Mouse (Mus musculus): ENCODE measurements at regions not wholly inside any gene's neighbourhood (a gene's known extent, or its start where the extent isn't known, plus 50 kb on each side); places are given as distances from the start of the nearest gene placed in this dataset.

DNA sequence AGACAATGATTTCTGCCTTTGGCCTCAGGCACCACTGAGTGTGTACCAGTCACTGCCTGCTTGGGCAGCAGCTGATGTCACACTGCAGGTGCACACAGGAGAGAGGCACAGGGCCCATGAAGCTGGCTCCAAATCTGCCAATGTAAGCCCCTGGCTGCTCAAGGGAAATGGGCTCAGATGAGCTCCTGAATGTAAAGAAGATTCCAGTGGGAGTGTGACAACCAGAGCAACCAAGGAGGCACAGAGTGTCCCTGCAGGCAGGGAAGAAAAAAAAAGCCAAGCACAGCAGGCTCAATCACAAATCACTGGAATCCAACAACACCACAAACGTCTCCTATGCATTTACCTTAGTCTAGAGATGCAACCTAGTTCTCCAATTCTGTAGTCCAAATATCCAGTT, 151.2 kb upstream of the Tox3 start:
- DNase-seq, result no peak

DNA sequence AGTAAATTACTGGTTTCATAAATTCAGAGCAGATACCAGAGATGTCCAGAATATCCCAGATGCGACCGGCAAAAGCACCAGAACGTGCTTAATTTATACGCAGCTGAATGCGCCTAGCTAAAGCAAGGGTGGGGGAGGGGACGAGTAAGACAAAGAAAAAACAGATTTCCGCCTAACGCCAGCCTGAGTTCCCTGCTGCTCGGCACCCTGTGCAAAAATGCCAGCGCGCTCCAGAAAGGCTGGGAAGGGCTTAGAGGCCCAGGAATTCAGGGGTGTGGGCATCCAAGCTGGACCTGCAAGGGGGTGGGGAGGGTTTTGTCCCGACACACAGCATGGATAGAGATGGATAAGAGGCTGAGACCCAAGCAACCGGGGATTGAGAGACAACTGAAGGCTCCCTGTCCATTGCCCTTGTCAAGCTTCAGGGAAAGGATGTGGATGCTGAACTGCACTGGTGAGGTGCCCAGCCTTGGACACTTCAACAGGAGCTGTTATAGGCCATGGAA, 148.6 kb upstream of the Tox3 start:
- DNase-seq, result no peak

DNA sequence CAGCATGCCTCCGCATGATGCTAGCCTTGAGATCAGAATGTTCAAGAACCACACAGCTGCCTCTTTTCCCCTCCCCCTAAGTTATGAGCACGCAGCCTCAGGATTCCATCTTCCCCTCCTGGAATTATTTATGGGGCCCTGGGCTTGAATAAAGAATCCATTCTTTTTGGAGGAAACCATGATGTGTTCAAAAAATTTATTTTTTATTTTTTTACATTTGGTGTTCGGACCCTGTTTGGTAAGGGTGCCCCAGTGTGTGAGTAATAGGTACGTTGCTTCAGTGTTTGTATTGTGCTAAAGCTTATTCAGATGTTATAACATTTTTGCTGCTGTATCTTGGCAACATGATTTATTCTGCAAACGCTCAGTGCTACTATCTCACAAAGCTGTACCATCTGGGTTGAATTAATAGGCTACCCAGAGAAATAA, 147.8 kb upstream of the Tox3 start:
- DNase-seq, result no peak

DNA sequence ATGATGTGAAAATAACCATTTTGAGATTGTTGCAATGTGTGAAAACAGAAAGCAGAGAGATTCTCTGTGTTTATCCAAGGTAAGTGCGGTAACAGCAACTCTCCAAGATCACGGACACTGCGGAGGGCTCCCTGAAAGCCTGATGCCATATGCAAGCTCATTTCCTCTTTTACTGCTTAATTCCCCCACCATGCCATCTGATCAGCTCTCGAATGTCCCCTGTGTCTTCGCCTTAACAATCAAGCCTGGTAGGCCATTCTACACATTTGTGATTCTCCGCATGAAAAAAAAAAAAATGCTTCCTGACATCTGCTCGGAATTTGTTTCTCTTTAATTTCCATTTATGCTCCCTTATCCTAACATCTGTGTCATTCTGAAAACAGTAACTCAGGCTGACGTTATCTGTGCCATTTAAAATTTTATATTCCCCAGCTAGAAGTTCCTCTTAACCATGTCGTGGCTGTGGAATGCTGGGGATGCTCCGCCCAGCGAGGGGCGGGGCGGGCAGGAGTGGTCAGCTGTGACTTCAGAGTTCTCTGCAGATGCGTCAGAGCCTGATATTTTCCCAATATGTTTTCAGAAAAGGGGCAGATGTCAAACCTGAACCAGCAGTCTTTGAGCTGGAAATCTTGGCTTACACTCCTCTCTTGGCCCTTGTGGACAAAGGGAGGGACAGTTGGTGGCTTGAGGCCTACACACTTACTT, 144.5 kb upstream of the Tox3 start:
- DNase-seq, result no peak

DNA sequence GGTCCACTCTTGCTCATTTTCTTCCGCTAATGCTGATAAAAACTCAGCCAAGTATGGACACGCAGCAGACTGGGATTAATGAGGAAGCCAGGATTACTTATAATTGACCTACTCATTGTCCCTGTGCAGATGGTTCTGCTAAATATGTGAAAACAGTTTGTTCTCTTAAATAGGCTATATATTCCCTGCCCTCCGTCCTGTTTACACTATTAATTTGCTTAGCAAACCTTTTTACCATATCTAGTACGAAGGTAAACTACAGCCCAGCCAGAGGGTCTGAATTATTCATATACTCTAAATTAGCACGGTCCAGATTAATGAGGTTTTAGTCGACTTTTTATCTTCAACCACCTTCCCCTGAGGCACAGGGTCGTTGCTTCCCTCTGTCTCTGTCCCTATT, 143.5 kb upstream of the Tox3 start:
- no peak for DNase-seq

DNA sequence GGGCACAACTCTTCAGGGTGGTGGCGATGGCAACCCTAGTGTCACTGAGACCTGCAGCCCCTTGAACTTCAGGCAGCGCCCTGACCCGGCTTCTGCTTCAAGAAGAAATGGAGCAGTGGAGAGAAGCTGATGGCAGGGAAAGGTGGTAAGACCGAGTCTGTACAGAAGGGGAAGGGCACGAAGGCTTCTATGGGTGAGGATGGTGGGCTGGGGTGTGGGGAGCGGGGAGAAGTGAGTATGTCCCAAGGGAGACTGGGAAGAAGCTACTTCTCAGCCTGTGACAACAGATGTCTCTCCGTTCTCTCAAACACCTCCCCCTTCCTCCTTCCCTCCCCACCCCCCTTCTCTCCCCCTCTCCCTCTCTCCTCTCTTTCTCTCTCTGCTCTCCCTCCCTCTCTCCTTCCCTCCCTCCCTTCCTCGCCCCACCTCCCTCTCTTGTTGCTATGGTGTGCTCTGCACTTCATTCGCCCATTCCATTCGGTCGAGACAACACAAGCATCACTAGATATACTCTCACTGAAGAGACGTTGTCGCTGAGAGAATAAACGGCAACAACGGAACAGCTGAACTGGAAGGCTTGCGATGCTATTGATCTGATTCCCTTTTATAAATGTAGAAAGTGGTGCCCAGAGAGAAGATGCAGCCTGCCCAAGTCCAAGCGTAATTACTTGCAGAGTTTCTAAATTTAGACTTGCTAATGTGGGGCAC, 142.7 kb upstream of the Tox3 start:
- no peak for DNase-seq

DNA sequence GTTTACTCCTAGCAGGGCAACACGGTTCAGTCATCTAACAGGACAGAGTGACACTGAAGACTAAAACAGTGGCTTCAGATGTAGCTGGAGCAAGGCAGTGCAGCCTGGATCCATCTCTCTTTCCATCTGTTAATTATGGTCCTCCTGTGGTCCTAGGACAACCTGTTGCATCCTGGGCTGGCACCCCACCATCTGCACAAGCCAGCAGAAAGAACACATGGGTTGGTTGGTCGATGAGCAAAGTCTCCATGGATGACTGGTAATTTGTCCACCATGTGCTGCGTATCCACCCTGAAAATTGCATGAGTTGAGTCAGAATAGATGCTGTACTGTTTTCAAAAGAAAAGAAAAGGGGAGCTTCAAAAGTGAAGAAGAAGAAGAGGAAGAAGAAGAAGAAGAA, 138.4 kb upstream of the Tox3 start:
- DNase-seq, result no peak

DNA sequence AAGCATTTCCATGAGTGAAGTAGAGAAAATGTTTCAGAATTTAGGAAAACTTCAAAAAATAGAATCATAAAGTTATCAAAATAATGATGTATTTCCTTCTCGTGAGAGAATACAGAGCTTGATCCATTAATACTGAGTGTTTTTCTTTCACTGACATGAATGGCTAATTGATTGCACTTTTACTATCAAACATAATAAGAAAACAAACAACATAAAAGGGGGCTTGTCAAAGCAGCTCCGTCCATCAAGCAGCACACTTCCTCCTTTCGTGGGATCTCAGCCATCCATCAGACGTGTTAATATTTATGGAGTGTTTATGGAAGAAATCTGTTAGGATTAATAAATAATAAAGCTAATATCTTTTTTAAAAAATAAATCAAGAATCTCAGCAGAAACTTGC, 130.0 kb upstream of the Tox3 start:
- no peak for DNase-seq

DNA sequence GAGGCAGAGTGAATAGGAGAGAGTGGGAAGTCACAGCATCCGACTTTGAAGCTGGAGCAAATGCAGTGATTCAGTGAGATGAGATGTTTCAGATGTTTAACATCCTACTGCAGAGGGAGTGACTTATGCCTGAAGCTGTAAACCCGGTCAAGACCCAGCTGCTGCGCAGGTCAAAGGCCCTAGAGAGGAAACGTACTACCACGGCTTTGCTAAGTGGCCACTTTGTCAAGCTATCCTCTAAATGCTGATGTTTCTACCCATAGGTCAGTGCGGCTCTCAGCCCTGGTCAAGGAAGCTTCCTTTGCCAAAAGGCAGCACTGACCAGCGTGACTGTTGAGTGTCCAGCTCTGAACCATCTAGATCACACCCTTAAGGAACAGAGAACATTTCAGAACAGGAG, 125.9 kb upstream of the Tox3 start:
- no peak for DNase-seq

DNA sequence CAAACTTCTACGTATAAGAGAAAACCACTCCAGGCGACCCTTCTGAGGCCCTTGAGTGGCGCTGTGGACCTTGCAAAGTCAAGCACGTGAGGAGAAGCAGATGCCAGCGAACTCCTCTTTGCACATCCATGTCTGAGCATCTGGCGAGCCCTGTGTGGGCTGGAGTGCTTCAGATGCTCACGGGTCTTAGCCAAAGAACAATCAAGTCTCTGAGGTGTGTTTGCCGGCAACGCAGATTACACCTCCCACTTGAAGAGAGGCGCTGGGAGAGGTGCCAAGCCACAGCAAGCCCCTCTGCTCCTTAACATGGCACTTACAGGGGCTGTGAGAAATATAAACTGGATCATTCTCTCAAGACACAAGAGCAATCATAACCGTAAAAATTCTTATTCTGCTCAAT, 122.7 kb upstream of the Tox3 start:
- DNase-seq, result no peak

DNA sequence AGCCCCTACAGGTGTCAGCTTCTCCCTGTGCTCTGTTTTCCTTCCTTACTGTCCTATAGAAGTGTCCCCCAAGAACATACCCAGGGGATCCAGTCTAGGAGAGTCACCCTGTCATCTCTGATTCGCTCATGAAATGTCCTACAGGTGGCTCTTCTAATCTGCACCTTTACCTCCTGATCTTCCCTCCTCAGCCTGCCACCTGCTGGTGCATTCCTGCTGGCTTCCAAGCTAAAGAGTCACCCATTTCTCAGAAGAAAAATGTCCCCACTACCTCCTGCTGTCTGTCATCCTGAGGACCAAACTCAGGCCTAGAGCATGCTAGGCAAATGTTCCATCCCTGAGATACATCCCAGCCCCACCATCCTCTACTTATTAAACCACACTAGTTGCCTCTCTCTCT, 115.6 kb upstream of the Tox3 start:
- DNase-seq, result peak; percentile 19

DNA sequence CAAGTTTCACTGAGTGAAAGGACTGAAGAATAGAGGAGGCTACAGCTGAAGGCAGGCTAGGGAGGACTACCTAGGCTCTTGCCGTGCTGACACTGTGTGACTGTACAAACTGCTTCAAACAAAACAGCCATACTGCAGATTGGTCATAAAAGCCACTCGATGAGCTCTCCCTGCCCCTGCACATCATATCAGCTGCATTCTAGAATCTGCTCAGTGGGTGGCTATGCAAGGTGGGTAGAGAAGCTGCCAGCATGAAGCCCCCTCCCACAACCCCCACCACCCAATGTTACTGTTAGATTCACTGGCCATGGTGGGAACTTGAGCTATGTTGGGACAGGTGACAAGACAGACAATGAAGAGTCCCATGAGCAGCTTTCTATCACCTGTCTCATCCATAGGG, 107.2 kb upstream of the Tox3 start:
- DNase-seq, result no peak

DNA sequence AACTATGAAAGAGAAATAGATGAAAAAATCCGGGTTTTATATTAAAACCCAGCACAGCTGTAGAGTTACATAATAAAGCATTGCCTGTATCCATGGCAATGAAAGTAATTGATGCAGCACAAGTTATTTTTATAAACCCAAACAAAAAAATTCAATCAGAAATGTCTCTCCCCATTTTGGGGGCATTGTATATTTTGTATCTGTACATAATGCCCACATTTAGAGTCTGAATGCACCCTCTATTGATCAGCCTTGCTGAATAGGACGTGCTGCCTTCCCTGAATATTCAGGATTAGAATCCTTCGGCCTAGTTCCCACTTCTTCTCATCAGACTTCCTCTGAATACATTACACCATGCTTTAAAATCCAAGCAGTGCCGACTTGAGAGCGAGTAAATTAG, 106.0 kb upstream of the Tox3 start:
- DNase-seq, result no peak

DNA sequence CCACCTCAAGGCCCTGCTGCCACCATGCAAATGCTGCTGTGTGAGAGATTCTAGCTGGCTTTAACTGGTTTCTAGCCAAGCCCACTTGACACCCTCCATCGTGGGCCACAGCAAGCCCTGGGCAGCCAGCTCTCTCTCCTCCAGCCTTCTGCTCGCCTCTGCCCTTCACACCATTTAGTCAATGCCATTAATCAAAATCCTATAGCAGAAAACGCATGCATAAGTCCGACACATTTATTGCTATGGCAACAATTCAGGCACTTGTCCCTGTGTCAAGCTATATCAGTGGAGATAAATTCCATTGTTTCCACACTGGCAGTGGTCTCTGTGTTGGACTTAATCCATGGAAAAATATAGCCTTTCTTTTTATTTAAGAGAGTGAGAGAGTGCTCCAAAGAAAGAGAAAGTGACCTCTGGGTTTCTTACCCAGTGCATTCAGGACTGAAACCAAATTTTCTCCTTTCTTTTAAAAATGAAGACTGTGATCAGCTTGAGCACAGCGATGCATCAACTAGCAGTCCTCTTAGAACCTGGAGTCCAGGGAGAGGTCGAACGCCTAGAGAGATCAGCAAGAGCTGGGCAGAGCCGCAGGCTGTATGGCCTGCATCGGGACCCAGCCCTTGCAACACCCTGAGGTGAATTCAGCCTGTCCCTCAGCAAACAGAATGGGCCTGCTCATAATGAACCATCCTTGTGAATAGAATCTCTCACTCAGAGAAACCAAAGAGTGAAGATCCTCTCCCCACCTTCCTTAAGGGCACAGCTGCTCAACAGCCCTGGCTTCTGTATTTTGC, 93.1 kb upstream of the Tox3 start:
- no peak for DNase-seq

DNA sequence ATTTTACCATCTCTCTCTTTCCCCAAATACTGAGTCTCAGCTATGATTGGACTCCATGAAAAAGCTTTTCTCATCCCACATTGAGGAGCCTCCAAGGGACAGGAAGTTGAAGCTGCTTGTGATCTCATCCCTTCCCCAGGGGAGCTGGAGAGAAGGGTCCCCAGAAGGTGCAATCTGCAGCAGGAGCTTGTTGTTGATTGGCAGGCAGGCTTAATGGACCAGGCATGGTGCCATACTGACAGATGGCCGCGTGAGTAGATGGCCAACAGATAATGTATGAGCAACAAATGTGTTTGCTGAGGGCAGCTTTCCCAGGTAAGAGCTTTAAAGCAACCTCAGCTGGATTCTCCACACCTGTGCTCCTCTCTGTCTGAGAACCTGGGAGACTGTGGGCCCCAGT, 65.9 kb upstream of the Tox3 start:
- no peak for DNase-seq

Measured in kidney, adult 9 months (tissue).